ENCODE assay signal across 20 mouse cellular contexts in genomic region chr5:125214064-125214463, GRCm38 (mm10).
"Had no signal": no experiment of that assay in that cellular context is flagged by ENCODE, and none has a peak within 500 bp of the region (broad histone marks: within the 10 kb centered on the region; RNA-seq: fewer than 3 reads in every experiment).

No protein-coding gene starts in this region.

- H3K36me3 ChIP-seq: limb, embryonic 12.5 days; limb, embryonic 15.5 days; liver, embryonic 13.5 days; midbrain, embryonic 13.5 days; neural tube, embryonic 12.5 days; neural tube, embryonic 15.5 days had no signal

- H3K9me3 ChIP-seq: limb, embryonic 12.5 days; limb, embryonic 15.5 days; liver, embryonic 13.5 days; midbrain, embryonic 13.5 days; neural tube, embryonic 12.5 days; neural tube, embryonic 15.5 days had no signal

- H3K27ac ChIP-seq: limb, embryonic 12.5 days; limb, embryonic 15.5 days; liver, embryonic 13.5 days; midbrain, embryonic 13.5 days; neural tube, embryonic 12.5 days; stomach, postnatal 0 days had no signal

- H3K9ac ChIP-seq: limb, embryonic 12.5 days; limb, embryonic 15.5 days; liver, embryonic 13.5 days; midbrain, embryonic 13.5 days; neural tube, embryonic 12.5 days; neural tube, embryonic 15.5 days had no signal

- DNase-seq: kidney, adult 18-20 months; kidney, adult 9 months; kidney, postnatal 14 days; kidney, postnatal 4 days; left cerebral cortex, postnatal 4 days; liver, embryonic 13.5 days; lung, adult 2 months; lung, postnatal 14 days; lung, postnatal 4 days; right cerebral cortex, adult 18-20 months; right cerebral cortex, postnatal 14 days; right cerebral cortex, postnatal 4 days; thymus, adult 18-20 months; thymus, postnatal 36 days had no signal

- ATAC-seq: midbrain, embryonic 13.5 days had no signal

- H3K27me3 ChIP-seq: limb, embryonic 12.5 days; limb, embryonic 15.5 days; midbrain, embryonic 13.5 days; neural tube, embryonic 12.5 days; neural tube, embryonic 15.5 days had no signal

- H3K4me2 ChIP-seq: limb, embryonic 12.5 days; limb, embryonic 15.5 days; liver, embryonic 13.5 days; midbrain, embryonic 13.5 days; neural tube, embryonic 12.5 days; neural tube, embryonic 15.5 days had no signal

- H3K4me3 ChIP-seq: limb, embryonic 12.5 days; limb, embryonic 15.5 days; liver, embryonic 13.5 days; midbrain, embryonic 13.5 days; neural tube, embryonic 12.5 days; neural tube, embryonic 15.5 days had no signal
